Mouse (Mus musculus): ENCODE measurements around the gene Mrgprf.

GRCm38 (mm10) chr7:145330641-145331040 lies 30.0 kb downstream of the Mrgprf start:
- TF ChIP-seq POLR2A (IDR thresholded peaks at IDR 0.05; ENCODE audit: low read depth, low read length), result no peak
- TF ChIP-seq CTCF (IDR thresholded peaks at IDR 0.05; ENCODE audit: borderline replicate concordance, insufficient read depth, low read length), result no peak
